Mouse (Mus musculus) kidney, adult 2 months (tissue): ENCODE data around the gene Ttll5.

ENCODE experiments used
- CTCF ChIP-seq: fragments of 200-500 bp; conservative IDR thresholded peaks from 2 replicates; pipeline ENCODE4 v1.5.1; 2011; ENCODE audit warnings: low read depth, mild to moderate bottlenecking, control low read depth, low read length, moderate library complexity, mixed read lengths; ENCODE audit not compliant: insufficient read depth, insufficient read length
- POLR2A ChIP-seq: fragments of 200-500 bp; IDR thresholded peaks from one replicate; pipeline ENCODE4 v1.6.1; 2011; ENCODE audit warnings: low read depth, low read length, control low read depth

DNA sequence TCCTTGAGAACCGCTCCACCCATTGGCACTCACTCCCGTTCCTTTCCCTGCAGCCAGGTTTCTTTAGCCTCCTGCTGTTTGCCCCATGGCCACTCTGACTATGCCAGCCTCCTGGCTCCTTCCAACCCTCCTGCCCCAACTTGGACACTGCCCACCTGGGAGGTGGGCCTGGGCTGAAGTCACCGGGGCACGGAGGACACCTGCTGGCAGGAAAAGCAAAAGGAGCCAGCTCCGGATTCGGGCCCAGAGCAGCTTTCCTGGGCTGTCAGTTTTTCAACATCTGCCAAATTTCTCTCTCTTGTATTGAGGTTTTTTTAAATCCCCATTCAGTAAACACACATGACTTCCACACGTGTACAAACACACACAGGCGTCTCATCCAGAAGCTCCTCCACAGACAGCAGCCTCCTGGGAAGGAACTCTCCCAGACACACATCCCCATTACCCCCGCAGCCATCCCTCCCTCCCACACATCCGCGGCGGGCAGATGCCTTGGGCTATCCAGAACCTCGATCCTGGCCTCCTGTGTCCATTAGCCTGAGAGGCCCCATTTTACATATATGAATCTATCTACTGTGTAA, 252.0 kb downstream of the Ttll5 start:
- TF ChIP-seq POLR2A: no peak
- TF ChIP-seq CTCF: 0 out of 2 replicates have a peak, but pooled peaks have one; percentile 24
